Mouse (Mus musculus): ENCODE results near the gene Abr. TPM values are rescaled to one million over a fixed set of nuclear protein-coding genes. Genes with fewer than 3 reads are reported as not detected.

Gene Abr
- polyA plus RNA-seq, 1 experiment from 2014 or later: 21.6 TPM

Other genes with a start within 250 kb of the Abr start
- gene Nxn, start 223.2 kb downstream of the Abr start, polyA plus RNA-seq (2015; fragmentation: Nextera tagmentation; extraction: Ambion mirVana): 18.7 and 19.4 TPM in 2 replicates
- gene Timm22, start 215.4 kb downstream of the Abr start, polyA plus RNA-seq (2015; fragmentation: Nextera tagmentation; extraction: Ambion mirVana): 97.3 and 98.8 TPM in 2 replicates
- 0.20 TPM in 1 of 2 replicates, not detected in the other for gene Bhlha9, start 50.2 kb upstream of the Abr start, polyA plus RNA-seq (2015; fragmentation: Nextera tagmentation; extraction: Ambion mirVana)
- gene Trarg1, start 57.5 kb upstream of the Abr start, polyA plus RNA-seq (2015; fragmentation: Nextera tagmentation; extraction: Ambion mirVana): 1.1 and 1.2 TPM in 2 replicates
- gene Gosr1, start 141.3 kb upstream of the Abr start, polyA plus RNA-seq (2015; fragmentation: Nextera tagmentation; extraction: Ambion mirVana): 27.6 and 29.9 TPM in 2 replicates
- gene Cpd, start 224.7 kb upstream of the Abr start, polyA plus RNA-seq (2015; fragmentation: Nextera tagmentation; extraction: Ambion mirVana): 12.6 and 13.4 TPM in 2 replicates